Mouse (Mus musculus) neural tube, embryonic 14.5 days (tissue): ENCODE data around the gene Igdcc3. TPM values are rescaled to one million over a fixed set of nuclear protein-coding genes. Genes with fewer than 3 reads are reported as not detected.
A peak's percentile ranks its signal among the peaks of the same experiment; 100 is the strongest.

Experiments used
- ATAC-seq: fragments of 200-750 bp; cut with Nextera tagmentation; 2 replicates; pipeline ENCODE4 v1.8.0; 2017; ENCODE audit warnings: low read depth, mild to moderate bottlenecking, moderate TSS enrichment, moderate library complexity
- H3K27ac ChIP-seq: fragments of 300-500 bp; sonication (generic); 2 replicates; pipeline ENCODE4 v1.5.1; 2014; ENCODE audit warnings: low read depth, mild to moderate bottlenecking, control low read depth, low read length, moderate library complexity, mixed read lengths
- H3K27me3 ChIP-seq: fragments of 300-500 bp; sonication (generic); 2 replicates; pipeline ENCODE4 v1.6.1; 2014; ENCODE audit warnings: low read length; ENCODE audit not compliant: control insufficient read depth, insufficient read depth
- H3K36me3 ChIP-seq: fragments of 300-500 bp; sonication (generic); 2 replicates; pipeline ENCODE4 v1.6.1; 2014; ENCODE audit warnings: low read length, mixed read lengths; ENCODE audit not compliant: control insufficient read depth, insufficient read depth
- H3K4me1 ChIP-seq: fragments of 300-500 bp; sonication (generic); 2 replicates; pipeline ENCODE4 v1.6.1; 2014; ENCODE audit warnings: low read length; ENCODE audit not compliant: control insufficient read depth, insufficient read depth
- H3K4me2 ChIP-seq: fragments of 300-500 bp; sonication (generic); 2 replicates; pipeline ENCODE4 v1.6.1; 2014; ENCODE audit warnings: mild to moderate bottlenecking, low read depth, low read length, control low read depth
- H3K4me3 ChIP-seq: fragments of 300-500 bp; sonication (generic); 2 replicates; pipeline ENCODE4 v1.5.1; 2014; ENCODE audit warnings: low read depth, low read length, control low read depth, mixed read lengths
- H3K9ac ChIP-seq: fragments of 300-500 bp; sonication (generic); replicated peaks from 2 replicates; pipeline ENCODE4 v1.6.1; 2014; ENCODE audit warnings: low read depth, mild to moderate bottlenecking, control low read depth, low read length, mixed read lengths
- H3K9me3 ChIP-seq: fragments of 300-500 bp; sonication (generic); 2 replicates; pipeline ENCODE4 v1.6.1; 2016; ENCODE audit warnings: low read length; ENCODE audit not compliant: control insufficient read depth
- WGBS: fragments of 180-500 bp; shearing (Covaris S2); extraction: QIAGEN DNeasy Blood & Tissue Kit; methylation state at CpG from one replicate; pipeline ENCODE4 v1.1.7; 2014; 5-methylcytosine and 5-hydroxymethylcytosine counted together
- polyA plus RNA-seq: library from polyadenylated mRNA; unstranded; fragments of >200 nt; fragmentation: Nextera tagmentation; extraction: Ambion mirVana; gene quantifications from 2 replicates; pipeline ENCODE4 v1.2.1, GENCODE M21; 2014

The Igdcc3 gene
- polyA plus RNA-seq, 1 experiment from 2014 or later = 10.1 TPM

- Histone ChIP-seq H3K4me3 (no peak overlapping the region), H3K36me3 (no peaks in the 10 kb centered on the region), H3K9me3 (no peaks in the 10 kb centered on the region), H3K9ac (peak overlapping the region; percentile 17; the same call in 1 of the 2 replicates), H3K4me2 (peak overlapping the region; percentile 39), H3K27me3 (no peaks in the 10 kb centered on the region), H3K27ac (peak overlapping the region; percentile 53), H3K4me1 (peaks cover 8% of the 10 kb centered on the region; the same call in 1 of the 2 replicates)
- ATAC-seq = peak; percentile 79; the same call in 1 of the 2 replicates
- 11% methylated on average over 24 of the region's 24 CpGs for WGBS
These were observed 31.6 kb upstream of the Igdcc3 start for GRCm38 (mm10) chr9:65109132-65110072.

GRCm38 (mm10) chr9:65111698-65112097, 29.3 kb upstream of the Igdcc3 start:
- Histone ChIP-seq H3K27ac (no peak overlapping the region), H3K9me3 (no peaks in the 10 kb centered on the region), H3K36me3 (no peaks in the 10 kb centered on the region; the same call in 1 of the 2 replicates), H3K4me1 (peaks cover 8% of the 10 kb centered on the region; the same call in 1 of the 2 replicates), H3K4me3 (no peak overlapping the region), H3K27me3 (no peaks in the 10 kb centered on the region), H3K9ac (no peak overlapping the region), H3K4me2 (no peak overlapping the region)
- ATAC-seq = no peak
- WGBS = 87% methylated on average over 5 of the region's 5 CpGs

- Histone ChIP-seq H3K9me3 (no peaks in the 10 kb centered on the region), H3K4me3 (no peak overlapping the region), H3K27ac (no peak overlapping the region), H3K4me2 (no peak overlapping the region), H3K4me1 (peaks cover 5% of the 10 kb centered on the region; the same call in 1 of the 2 replicates), H3K27me3 (no peaks in the 10 kb centered on the region), H3K9ac (no peak overlapping the region), H3K36me3 (no peaks in the 10 kb centered on the region; the same call in 1 of the 2 replicates)
- no peak for ATAC-seq
- WGBS = 96% methylated on average over 2 of the region's 2 CpGs
These were observed 27.3 kb upstream of the Igdcc3 start for GRCm38 (mm10) chr9:65113694-65114093.

GRCm38 (mm10) chr9:65115891-65116290, 25.1 kb upstream of the Igdcc3 start:
- Histone ChIP-seq H3K9me3 (no peaks in the 10 kb centered on the region), H3K4me3 (no peak overlapping the region), H3K9ac (no peak overlapping the region), H3K27ac (no peak overlapping the region), H3K4me1 (no peaks in the 10 kb centered on the region), H3K36me3 (no peaks in the 10 kb centered on the region; the same call in 1 of the 2 replicates), H3K4me2 (no peak overlapping the region), H3K27me3 (no peaks in the 10 kb centered on the region)
- no peak for ATAC-seq
- 65% methylated on average over 2 of the region's 2 CpGs for WGBS

GRCm38 (mm10) chr9:65117516-65117915, 23.5 kb upstream of the Igdcc3 start:
- 68% methylated on average over 2 of the region's 2 CpGs for WGBS
- Histone ChIP-seq H3K4me1 (no peaks in the 10 kb centered on the region), H3K27me3 (no peaks in the 10 kb centered on the region)

GRCm38 (mm10) chr9:65120935-65121334, 20.1 kb upstream of the Igdcc3 start:
- Histone ChIP-seq H3K4me3 (no peak overlapping the region), H3K9me3 (no peaks in the 10 kb centered on the region), H3K36me3 (no peaks in the 10 kb centered on the region), H3K4me1 (peaks cover 6% of the 10 kb centered on the region; the same call in 1 of the 2 replicates), H3K4me2 (no peak overlapping the region), H3K9ac (no peak overlapping the region), H3K27ac (no peak overlapping the region), H3K27me3 (no peaks in the 10 kb centered on the region)
- peak; percentile 53; the same call in 1 of the 2 replicates for ATAC-seq
- WGBS = 8% methylated on average over 3 of the region's 3 CpGs

More at GRCm38 (mm10) chr9:65117516-65117915, 23.5 kb upstream of the Igdcc3 start:
- Histone ChIP-seq H3K27ac (no peak overlapping the region), H3K36me3 (no peaks in the 10 kb centered on the region; the same call in 1 of the 2 replicates), H3K4me3 (no peak overlapping the region), H3K4me2 (no peak overlapping the region), H3K9ac (no peak overlapping the region), H3K9me3 (no peaks in the 10 kb centered on the region)
- ATAC-seq = no peak

GRCm38 (mm10) chr9:65122545-65122944, 18.4 kb upstream of the Igdcc3 start:
- no peaks in the 10 kb centered on the region for H3K36me3 ChIP-seq
- no peak overlapping the region for H3K4me2 ChIP-seq
- peaks cover 6% of the 10 kb centered on the region; the same call in 1 of the 2 replicates for H3K4me1 ChIP-seq
- H3K27ac ChIP-seq = no peak overlapping the region
- 20% methylated on average over 18 of the region's 18 CpGs for WGBS
- H3K9ac ChIP-seq = no peak overlapping the region
- no peaks in the 10 kb centered on the region for H3K9me3 ChIP-seq
- H3K27me3 ChIP-seq = no peaks in the 10 kb centered on the region
- H3K4me3 ChIP-seq = no peak overlapping the region
- no peak for ATAC-seq

- Histone ChIP-seq H3K27me3 (no peaks in the 10 kb centered on the region), H3K4me2 (peak overlapping the region; percentile 73), H3K9me3 (no peaks in the 10 kb centered on the region), H3K4me3 (peak overlapping the region; percentile 29), H3K27ac (no peak overlapping the region), H3K36me3 (no peaks in the 10 kb centered on the region), H3K4me1 (peaks cover 6% of the 10 kb centered on the region; the same call in 1 of the 2 replicates), H3K9ac (peak overlapping the region; percentile 52; the same call in 1 of the 2 replicates)
- peak; percentile 74 for ATAC-seq
- 4% methylated on average over 46 of the region's 48 CpGs for WGBS
These were observed 17.3 kb upstream of the Igdcc3 start for GRCm38 (mm10) chr9:65123552-65124168.
